Mouse (Mus musculus) right cerebral cortex, postnatal 14 days (tissue): ENCODE results near the gene Itprip.

Experiments used
- DNase-seq: peaks from one replicate; pipeline ENCODE4 v3.0.0; 2022

Gene Itprip

DNA sequence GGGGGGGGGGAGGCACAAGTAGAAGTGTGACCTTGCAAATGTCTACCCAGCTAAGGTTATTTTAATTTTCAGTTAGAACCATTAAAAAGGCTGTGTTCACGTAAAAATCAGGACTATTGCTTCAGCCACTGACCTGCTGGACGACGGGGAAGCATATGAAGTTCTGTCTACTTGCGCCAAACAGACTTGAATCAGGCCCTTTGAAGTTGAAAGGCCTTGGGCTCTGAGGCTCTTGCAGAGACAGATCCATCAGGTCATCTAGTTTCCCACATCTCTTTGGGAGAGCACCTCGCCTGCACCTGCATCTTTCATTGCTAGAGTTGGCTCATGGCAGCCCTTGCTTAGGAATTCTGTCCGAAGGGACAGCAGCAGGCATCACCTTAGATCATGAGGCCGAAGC is 5.8 kb downstream of the Itprip start:
- DNase-seq, result no peak

DNA sequence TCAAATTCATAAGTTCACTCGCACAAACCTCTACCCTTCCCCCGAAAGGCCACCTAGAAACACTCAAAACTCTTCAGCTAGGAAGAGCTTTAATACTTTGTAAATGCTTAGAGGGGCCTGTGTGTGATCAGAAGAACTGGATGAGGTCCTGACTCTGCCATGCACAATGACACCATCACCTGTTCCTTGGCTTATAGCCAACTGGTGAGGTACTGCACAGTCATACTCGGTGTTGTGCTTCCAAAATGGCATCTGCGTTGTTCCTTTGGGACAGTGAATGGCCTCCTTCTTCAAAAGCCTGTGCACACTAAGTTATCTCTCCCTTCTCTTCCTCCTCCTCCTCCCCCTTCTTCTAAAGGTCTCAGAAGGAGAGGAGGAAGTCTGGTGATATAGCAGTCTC is 8.3 kb downstream of the Itprip start:
- DNase-seq, result no peak

DNA sequence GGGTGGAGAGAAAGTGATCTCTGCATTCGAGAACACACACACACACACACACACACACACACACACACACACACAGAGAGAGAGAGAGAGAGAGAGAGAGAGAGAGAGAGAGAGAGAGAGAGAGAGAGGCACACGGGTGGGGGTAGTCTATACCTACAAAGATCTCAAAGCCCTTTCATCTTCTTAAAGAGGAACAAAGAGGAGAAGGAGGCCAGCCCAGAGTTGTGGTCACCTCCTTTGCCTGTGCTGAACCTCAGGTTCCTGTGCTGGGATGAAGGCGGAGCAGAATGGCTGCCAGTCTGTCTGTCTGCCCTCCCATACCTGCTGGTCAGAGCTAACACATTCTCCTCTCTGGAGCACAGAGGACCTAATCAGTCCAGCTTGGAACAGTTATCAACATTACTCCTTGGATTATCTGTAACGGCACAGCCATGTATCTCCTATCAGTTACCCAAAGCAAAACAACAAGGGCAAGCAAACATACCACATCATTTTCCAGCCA is 8.9 kb downstream of the Itprip start:
- DNase-seq, result no peak

DNA sequence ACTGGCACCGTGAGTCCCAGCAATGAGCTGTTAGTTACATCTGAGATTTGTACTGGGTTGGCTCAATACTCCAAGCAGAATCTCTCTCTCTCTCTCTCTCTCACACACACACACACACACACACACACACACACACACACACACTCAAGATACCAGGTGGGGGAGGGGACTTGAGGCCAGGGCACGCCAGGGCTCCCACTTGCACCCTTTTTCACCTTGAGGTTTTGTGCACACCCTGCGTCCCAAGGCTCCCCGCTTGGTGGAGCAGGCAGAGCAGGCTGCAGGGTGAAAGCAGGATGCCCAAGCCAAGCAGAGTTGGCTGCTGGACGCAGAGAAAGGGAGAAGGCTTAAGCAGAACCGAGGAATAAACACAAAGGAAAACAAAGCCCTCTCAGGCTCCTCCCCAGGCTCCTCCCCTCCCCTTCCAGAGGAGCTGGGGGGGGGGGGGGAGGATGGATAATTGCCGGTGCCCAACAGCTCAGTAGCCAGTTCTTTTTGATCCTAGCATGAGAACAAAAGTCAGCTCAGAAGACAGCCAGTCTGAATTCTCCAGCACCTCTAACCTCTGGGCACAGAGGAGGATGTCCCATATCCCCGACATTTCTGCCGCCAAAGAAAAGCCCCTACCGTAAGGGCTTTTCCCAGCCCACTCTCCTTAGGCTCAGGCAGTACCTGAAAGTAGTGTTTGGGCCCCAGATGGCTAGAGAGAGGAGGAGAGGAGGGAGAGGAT is 9.5 kb downstream of the Itprip start:
- no peak for DNase-seq

DNA sequence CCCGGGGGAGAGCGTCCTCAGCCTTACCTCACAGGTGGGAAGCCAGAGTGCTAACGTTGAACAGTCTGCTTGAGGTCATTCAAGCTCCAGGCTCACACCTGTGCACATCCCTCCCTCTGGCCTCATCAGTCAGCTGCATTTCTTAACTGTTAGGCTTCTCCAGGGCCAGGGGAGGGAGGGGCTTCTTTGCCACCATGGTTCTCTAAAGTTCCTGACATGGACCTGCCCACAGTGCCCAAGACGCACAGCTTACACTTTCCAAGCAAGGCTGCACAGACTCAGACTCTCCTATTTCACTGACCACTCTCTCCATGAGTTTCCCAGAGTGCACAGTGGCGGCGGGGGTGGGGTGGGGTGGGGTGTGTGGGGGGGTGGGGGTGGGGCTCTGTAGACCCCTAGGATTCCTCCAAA is 10.1 kb downstream of the Itprip start:
- no peak for DNase-seq

DNA sequence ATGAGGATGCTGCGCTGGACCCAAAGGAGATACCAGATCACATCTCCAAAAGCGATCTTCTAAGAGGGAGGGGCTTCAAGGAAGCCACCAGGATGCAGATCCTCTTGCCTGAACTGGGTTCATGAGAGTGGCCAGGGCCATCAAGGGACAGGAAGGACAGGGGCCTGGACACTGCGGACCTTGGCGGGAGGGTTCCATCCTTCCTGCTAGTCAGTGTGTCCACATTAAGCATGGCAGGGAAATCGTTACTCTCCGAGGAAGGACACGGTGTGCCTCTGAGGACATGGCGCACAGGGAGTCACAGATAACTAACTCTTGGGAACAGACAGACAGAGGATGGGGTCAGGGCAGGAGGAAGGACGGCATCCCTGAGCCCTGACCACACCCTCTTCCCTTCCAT is 11.5 kb downstream of the Itprip start:
- no peak for DNase-seq

DNA sequence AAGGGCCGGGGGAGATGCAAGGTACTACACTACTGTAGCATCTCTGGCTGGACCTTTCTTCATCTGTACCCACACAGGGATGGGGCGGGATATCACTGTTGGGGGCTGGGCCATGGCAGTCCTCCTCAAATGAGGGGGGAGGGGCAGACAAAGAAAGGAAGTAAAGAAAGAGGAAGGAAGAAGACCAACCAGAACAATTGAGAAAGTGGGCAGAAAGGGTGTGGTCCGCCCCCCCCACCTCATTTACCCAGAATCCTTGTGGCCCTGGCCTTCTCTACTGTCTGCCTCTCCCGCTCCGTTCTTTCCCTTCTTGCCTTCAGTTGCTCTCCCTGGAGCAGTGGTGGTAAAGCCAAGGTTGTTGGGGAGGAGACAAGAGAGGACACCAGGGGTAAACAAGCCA is 13.5 kb downstream of the Itprip start:
- DNase-seq, result no peak

DNA sequence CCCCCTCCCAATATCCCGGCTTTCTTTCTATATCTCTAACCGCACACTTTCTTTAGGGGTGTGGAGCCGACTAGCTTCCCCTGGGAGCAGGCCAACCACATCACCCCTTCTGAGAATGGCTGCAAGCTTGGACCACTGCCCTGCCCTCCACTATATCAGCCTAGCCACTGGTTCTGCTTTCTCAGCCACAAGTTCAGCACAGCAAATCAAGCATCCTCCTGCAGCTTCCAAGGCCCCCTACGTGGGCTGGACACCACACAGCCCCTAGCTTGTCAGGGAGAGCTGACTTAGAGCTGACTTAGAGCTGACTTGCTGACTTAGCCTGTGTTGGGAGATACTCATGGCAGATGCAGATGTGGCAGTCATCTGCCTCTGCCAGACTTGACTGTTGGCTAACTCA is 14.0 kb downstream of the Itprip start:
- DNase-seq, result no peak

DNA sequence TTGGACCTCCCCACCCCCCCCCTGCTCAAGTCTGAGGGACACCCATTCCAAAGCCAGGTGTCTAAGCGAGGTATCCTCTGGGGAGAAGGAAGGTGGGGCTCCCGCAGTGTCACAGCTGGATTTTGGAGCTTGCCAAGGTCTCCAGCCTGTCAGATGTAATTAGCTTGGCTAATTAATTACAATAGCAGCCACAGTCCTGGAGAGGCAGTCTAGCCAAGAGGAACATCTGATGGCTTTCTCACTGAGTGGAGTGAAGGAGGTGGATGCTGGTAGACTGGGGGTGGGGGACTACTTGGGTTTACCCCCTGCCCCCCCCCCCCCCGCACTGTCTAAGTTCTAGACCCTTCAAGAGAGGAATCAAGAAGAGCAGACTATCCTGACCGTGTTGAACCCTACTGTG is 15.4 kb downstream of the Itprip start:
- DNase-seq, result no peak

DNA sequence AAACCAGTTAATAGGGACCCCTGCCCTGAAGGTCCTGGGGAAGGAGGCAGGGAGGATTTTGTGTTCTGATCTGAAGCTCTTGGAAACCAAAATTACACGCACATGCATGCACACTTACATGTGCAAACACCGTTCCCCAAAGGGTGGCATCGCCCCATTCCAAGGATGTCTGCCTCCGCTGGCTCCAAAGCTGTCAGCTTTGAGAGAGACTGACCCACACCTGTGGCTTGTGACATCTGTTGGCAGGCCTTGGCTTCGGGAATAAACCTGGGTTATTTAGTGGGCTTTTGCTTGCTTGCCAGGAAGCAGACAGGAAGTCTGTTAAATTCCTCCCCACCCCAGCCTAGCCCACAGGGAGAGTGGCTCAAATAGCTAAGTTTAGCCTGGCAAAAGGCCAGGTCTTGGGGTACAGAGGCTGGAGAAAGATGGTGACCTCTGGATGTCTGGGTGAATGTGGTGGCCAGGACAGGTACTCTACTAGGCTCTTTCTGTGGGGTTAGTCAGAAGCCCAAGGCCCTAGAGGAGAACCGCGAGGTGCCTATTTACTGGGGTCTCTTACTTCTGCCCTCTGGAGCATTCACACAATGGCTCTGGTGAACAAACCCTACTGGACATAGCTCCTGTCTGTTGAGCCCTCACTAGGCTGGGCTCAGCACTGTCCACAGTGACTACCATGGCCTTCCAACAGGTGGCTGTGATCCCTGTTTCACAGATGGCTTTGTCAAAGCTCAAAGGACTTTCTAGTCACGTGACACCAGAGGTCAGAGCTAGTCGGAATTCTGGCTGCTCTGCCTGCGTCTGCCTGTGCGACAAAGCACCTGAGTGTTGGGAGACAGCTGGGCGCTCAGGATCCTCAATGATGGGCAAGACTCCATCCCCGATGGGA is 16.5 kb downstream of the Itprip start:
- DNase-seq, result no peak

DNA sequence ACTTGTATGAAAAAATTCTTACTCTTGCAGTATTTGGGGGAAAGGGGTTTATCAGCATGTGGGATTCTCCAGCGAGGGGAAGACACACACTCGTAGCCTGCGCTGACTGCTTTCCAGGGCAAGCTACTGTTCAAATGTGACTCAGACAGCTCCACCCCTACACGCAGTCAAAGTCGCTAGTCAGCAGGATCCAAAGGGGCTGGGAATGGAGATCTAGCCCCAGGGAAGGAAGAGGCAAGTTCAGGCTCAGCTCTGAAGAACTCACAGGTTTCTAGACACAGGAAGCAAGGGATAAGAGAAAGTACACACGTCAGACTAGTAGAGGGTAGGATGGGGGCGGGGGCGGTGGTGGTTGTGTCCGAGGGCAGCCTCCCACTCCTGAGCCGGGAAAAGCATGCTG is 18.5 kb downstream of the Itprip start:
- no peak for DNase-seq

DNA sequence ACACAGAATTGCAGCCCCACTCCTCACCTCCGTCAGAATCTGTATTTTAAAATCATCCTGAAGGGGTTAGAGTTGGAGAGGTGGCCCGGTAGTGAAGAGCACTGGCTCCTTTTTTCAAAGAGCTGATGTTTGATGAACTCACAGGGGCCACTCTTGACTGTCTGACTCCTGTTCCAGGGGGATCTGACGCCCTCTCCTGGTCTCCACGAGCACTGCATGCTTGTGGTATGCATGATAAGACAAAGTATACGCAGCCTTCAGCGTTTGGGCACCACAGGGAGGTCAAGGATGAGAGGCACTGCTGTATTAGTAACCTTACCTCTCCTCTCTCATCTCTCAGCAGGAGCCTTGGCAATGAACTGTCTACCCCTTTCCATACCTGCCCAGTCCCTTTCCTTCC is 19.1 kb downstream of the Itprip start:
- no peak for DNase-seq

DNA sequence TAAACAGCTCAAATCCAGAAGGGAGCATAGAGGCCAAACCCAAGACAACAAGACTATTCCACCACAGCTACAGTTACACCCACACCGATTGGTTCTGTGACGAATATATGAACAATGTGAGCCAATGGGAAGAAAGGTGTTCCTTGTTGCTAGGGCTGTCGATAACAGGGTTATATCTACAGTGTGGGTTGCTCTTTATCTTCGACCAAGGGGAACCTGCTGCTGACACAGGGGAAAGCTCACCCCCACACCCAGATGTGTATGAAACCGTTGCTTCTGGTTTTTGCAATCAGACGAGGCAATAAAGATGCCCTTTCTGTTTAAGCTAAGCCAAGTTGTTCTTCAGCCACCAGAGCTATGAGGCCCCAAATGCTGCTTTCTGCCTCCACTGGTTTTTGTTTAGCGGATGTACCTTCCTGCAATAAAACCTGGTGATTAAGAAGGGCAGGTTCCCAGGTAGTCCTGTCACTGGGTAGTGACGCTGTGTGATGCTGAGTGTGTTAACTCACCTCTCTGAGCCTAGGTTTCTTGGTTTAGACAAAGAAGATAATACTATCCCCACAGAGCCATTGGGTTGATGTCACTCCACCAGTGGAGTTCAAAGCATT is 20.5 kb downstream of the Itprip start:
- no peak for DNase-seq

DNA sequence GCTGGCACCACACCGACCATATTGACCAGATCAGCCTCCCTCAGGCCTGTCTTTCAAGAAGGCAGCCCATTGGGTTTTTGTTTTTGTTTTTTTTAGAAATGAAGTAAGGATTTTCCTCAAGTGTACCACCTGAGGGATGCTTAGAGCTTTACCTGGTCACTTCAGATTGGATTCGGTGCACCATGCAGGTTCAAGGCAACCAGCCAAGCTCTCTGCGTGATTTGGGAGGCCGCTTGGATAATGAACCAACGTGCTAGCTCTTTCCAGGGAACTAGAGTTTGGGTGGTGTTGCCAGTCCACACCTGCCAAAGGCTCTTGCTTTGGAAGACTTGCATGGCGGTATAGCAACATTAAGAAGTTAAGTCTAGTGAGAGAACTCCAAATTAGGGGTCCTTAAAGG is 26.0 kb downstream of the Itprip start:
- DNase-seq, result no peak

DNA sequence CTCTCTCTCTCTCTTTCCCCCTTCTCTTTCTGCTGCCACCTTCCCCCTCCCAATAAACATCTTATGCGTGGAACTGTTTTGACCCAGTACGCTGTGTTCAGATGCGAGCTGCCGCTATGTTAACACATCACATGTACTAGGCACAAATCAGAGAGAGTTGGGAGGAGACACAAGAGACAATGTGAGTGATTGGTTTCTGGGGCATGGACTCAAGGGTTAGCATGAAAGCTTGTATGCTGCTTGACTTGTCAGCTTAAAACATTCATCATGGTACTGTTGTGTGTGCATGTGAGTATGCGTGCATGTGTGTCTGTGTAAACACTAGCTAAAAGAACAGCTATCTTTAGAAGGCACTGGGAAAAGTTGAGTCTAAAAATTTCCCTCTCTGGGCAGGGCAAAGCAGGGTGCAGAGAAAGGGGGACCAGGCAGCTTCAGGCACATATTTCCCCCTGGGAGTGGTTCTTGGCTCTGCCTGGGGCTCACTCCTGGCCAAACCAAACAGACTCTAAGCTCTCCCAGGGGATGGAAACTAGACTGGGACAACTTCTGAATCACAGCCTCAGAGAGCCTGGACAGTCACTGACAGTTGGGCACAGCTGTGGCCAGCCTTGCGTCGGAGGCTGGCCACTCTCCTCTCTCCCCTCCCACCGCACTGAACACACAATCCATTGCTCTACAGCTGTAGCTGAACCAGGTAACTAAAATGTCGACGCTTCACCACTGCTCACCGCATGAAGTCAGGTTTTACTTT is 27.4 kb downstream of the Itprip start:
- no peak for DNase-seq

DNA sequence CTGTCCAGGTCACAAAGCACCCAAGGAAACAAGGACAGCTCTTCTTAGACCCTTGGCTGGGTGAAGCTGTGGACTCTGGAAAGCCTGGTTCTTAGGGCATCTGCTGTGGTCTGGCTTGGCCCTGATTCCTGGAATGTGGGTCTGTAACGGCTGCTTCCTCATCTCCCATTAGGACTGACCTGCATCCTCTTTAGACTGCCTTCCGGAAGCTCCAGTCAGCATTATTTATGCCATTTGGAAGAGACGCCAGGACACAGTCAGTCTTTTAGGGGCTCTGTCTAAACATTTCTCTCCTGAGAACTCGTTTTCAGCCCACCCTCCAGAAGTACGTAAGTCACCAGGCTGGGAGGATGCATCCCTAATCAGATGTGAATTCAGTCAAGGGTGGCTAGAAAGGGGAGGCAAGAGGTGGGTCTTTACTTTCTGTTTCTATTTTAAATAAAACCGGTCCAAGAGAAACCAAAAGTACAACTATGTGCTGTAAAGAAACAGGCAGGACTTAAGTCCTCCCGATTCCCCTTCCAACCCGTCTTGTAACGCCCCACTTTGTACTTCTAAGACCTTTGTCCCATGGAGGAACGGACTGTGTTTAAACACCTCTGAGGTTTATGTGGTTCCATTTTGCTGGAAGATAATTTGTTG is 28.5 kb downstream of the Itprip start:
- DNase-seq, result no peak

DNA sequence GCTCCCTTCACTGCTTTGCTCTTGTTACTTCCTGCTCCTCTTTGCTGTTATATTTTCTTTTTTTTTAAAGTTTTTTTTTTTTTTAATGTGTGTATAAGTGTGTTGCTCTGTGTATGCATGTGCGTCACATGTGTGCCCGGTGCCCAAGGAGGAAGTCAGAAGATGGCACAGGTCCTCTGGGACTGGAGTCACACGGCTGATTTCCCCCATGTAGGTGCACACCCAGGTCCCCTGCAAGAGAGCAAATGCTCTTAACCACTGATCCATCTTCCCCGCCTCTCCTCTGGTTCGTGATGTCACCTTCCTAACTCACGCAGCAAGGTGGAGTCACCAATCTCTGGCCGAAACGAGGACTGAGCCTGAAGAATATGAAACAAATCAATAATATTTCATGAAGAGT is 31.1 kb downstream of the Itprip start:
- no peak for DNase-seq

DNA sequence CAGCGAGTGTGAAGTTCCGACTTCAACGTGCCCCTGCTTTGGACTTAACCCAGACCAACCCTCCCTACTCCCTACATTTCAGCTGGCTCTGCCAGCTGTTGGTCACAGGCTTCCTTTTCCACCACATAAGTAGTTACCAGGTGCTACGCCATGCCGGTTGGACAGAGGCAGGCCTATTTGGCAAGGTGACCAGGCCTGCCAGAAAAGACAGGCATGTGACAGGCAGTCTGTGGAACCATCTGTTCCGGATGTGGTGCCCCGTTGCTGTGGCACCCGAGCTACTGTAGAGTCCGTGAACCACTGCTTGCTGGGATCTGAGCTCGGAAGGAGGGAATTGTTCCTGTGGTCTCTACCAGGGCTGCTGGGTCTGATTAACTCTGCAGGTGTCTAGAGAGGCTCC is 31.7 kb downstream of the Itprip start:
- no peak for DNase-seq

DNA sequence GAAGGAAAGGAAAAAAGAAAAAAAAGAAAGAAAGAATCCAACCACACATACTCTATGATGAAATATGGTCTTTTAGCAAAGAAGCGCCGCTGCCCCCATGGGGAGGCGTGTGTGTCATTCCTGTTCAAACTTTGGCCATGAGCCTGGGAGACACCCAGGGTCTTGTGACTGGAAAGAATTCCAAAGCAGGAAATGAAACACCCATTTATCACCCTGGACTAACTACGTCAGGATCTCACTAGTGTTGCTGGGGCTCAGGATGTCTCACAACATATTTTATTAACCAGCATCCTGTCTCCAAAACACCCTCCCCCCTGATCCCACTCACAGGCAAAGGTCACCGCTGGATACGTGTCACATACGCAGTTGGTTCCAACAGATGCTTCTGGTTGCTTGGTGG is 32.5 kb downstream of the Itprip start:
- no peak for DNase-seq

DNA sequence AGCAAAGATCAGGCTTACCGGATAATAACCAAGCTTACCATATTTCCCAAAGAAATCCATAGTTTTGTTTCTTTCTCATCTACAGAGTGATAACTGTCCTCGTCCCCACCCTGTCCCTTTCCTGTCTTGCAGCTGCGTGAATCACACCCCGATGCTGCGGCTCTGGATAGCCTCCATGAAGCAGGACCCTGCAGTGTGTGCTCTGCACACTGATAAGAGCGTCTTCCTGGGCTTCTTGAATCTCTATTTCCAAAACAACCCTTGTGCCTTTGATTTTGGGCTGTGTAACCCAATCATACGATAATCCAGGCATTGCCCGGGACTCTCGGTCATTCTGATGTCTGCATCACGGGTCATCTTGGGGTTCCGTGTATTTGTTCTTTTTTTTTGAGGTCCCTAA is 33.2 kb downstream of the Itprip start:
- DNase-seq, result no peak

DNA sequence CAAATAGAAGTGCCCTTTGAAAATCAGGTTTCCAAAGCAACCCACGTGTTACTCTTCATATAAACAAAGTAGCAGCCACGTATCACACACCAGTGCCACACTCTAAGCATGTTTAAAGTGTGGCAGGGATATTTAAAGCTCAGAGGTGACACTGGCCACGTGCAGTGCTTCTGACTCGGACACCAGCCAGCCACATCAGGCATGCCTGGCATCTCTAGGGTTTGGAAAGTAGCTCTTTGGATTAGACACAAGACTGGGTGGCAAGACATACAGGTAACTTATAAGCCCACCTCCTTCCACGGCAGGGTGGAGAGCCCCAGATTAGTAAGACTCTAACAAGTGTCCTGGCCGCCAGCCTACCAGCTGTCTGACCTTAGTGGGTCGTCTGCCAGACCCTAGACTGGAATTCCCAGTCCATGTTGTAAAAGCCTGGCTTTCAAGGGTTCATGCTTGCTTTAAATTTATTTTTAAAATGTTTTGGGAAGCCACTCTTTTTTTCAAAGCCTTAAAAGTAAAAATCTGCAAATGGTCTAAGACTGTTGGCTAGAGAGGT is 33.8 kb downstream of the Itprip start:
- DNase-seq, result no peak
